Mouse (Mus musculus) macrophage (primary cell): ENCODE data around the gene Mrfap1. TPM values are rescaled to one million over a fixed set of nuclear protein-coding genes. Genes with fewer than 3 reads are reported as not detected.
A peak's percentile ranks its signal among the peaks of the same experiment; 100 is the strongest.

Experiments
- H3K27ac ChIP-seq: fragments of 350-480 bp; formaldehyde crosslinking; 2 replicates; pipeline ENCODE4 v1.9.0; 2021
- H3K36me3 ChIP-seq: fragments of 350-480 bp; formaldehyde crosslinking; 2 replicates; pipeline ENCODE4 v1.9.0; 2021; ENCODE audit errors: inconsistent target
- H3K4me3 ChIP-seq: fragments of 350-480 bp; formaldehyde crosslinking; 2 replicates; pipeline ENCODE4 v1.9.0; 2021; ENCODE audit errors: inconsistent target
- H3K79me2 ChIP-seq: fragments of 350-480 bp; formaldehyde crosslinking; 2 replicates; pipeline ENCODE4 v1.9.0; 2021; ENCODE audit errors: inconsistent target
- WGBS: methylation state at CpG from one replicate; pipeline ENCODE4 v1.1.7; 2026; ENCODE audit warnings: inconsistent platforms; ENCODE audit not compliant: missing documents; 5-methylcytosine and 5-hydroxymethylcytosine counted together
- polyA plus RNA-seq: library from polyadenylated mRNA; stranded (reverse); fragments of 250-400 nt; gene quantifications from 3 replicates; pipeline ENCODE4 v1.2.4, GENCODE M21; 2018; ENCODE audit warnings: inconsistent platforms

The Mrfap1 gene
- polyA plus RNA-seq, 1 experiment from 2014 or later: 220 TPM

- Histone ChIP-seq H3K27ac (no peak overlapping the region), H3K79me2 (no peaks in the 10 kb centered on the region), H3K4me3 (no peak overlapping the region), H3K36me3 (no peaks in the 10 kb centered on the region)
- 33% methylated on average over 3 of the region's 3 CpGs for WGBS
These were observed 27.0 kb downstream of the Mrfap1 start for GRCm38 (mm10) chr5:36769603-36770002.

GRCm38 (mm10) chr5:36766958-36767703 lies 29.4 kb downstream of the Mrfap1 start:
- 21% methylated on average over 10 of the region's 10 CpGs for WGBS

GRCm38 (mm10) chr5:36759848-36760247 lies 36.7 kb downstream of the Mrfap1 start:
- no peaks in the 10 kb centered on the region for H3K36me3 ChIP-seq
- no peak overlapping the region for H3K4me3 ChIP-seq
- H3K79me2 ChIP-seq: no peaks in the 10 kb centered on the region
- 83% methylated on average over 4 of the region's 4 CpGs for WGBS
- no peak overlapping the region for H3K27ac ChIP-seq

More at GRCm38 (mm10) chr5:36766958-36767703, 29.4 kb downstream of the Mrfap1 start:
- no peaks in the 10 kb centered on the region for H3K36me3 ChIP-seq
- no peak overlapping the region for H3K4me3 ChIP-seq
- H3K27ac ChIP-seq: no peak overlapping the region
- no peaks in the 10 kb centered on the region for H3K79me2 ChIP-seq

- Histone ChIP-seq H3K27ac (no peak overlapping the region), H3K36me3 (no peaks in the 10 kb centered on the region), H3K4me3 (no peak overlapping the region), H3K79me2 (no peaks in the 10 kb centered on the region)
- 75% methylated on average over 5 of the region's 5 CpGs for WGBS
These were observed 39.5 kb downstream of the Mrfap1 start for GRCm38 (mm10) chr5:36757033-36757432.

- Histone ChIP-seq H3K27ac (no peak overlapping the region), H3K36me3 (no peaks in the 10 kb centered on the region), H3K4me3 (no peak overlapping the region), H3K79me2 (peaks cover 27% of the 10 kb centered on the region)
- WGBS: 82% methylated on average over 9 of the region's 9 CpGs
These were observed 46.2 kb downstream of the Mrfap1 start for GRCm38 (mm10) chr5:36750119-36751078.

- Histone ChIP-seq H3K36me3 (no peaks in the 10 kb centered on the region), H3K79me2 (peaks cover 27% of the 10 kb centered on the region), H3K27ac (no peak within 1 kb of the TSS), H3K4me3 (peak within 1 kb of the TSS; percentile 46)
- 5% methylated on average over 31 of the region's 31 CpGs for WGBS
These were observed 48.0 kb downstream of the Mrfap1 start, which contains the start of gene Bloc1s4 for GRCm38 (mm10) chr5:36748536-36749061. Gene Bloc1s4, minus strand, starts transcription at chr5:36748650.

GRCm38 (mm10) chr5:36747794-36748535 lies 48.6 kb downstream of the Mrfap1 start:
- peak overlapping the region; percentile 46 for H3K4me3 ChIP-seq
- H3K79me2 ChIP-seq: peaks cover 27% of the 10 kb centered on the region
- H3K27ac ChIP-seq: no peak overlapping the region
- H3K36me3 ChIP-seq: no peaks in the 10 kb centered on the region
- WGBS: under 1% methylated on average over 76 of the region's 76 CpGs

GRCm38 (mm10) chr5:36747071-36747470 lies 49.5 kb downstream of the Mrfap1 start:
- H3K36me3 ChIP-seq: no peaks in the 10 kb centered on the region
- 30% methylated on average over 7 of the region's 7 CpGs for whole genome bisulfite sequencing
- peak overlapping the region; percentile 46; the same call in 1 of the 2 replicates for H3K4me3 ChIP-seq
- H3K27ac ChIP-seq: no peak overlapping the region
- peaks cover 27% of the 10 kb centered on the region for H3K79me2 ChIP-seq

Other genes with a start within 250 kb of the Mrfap1 start
- gene Tbc1d14, start 203.5 kb downstream of the Mrfap1 start, polyA plus RNA-seq: 22.5 to 38.4 TPM (median 36.0 TPM) in 3 replicates
- 17.3 to 23.8 TPM (median 23.4 TPM) in 3 replicates for gene D5Ertd579e, start 100.7 kb downstream of the Mrfap1 start, polyA plus RNA-seq
- 6.8 to 19.4 TPM (median 17.0 TPM) in 3 replicates for gene Bloc1s4, start 48.1 kb downstream of the Mrfap1 start, polyA plus RNA-seq
- gene Man2b2, start 33.9 kb upstream of the Mrfap1 start, polyA plus RNA-seq: 128 to 211 TPM (median 192 TPM) in 3 replicates
- gene Ppp2r2c, start 71.7 kb upstream of the Mrfap1 start, polyA plus RNA-seq: not detected in 3 replicates
- 3.2 to 7.8 TPM (median 4.1 TPM) in 3 replicates for gene Wfs1, start 192.4 kb upstream of the Mrfap1 start, polyA plus RNA-seq